Mouse (Mus musculus) cortical plate, adult 2 months (tissue): Measurements from ENCODE around the gene Polr3e. TPM values are rescaled to one million over a fixed set of nuclear protein-coding genes. Genes with fewer than 3 reads are reported as not detected.

ENCODE experiments used
- H3K27ac ChIP-seq: fragments of 200-500 bp; 2 replicates; pipeline ENCODE4 v1.5.1; 2012; ENCODE audit warnings: low read length, control low read depth, inconsistent platforms; ENCODE audit not compliant: insufficient read depth
- H3K4me1 ChIP-seq: fragments of 200-500 bp; 2 replicates; pipeline ENCODE4 v1.6.1; 2011; ENCODE audit warnings: low read length; ENCODE audit not compliant: control insufficient read depth, insufficient read depth
- H3K4me3 ChIP-seq: fragments of 200-500 bp; 2 replicates; pipeline ENCODE4 v1.5.1; 2011; ENCODE audit warnings: mild to moderate bottlenecking, low read length, control low read depth; ENCODE audit not compliant: insufficient read depth
- CTCF ChIP-seq: fragments of 200-500 bp; IDR thresholded peaks from 2 replicates; pipeline ENCODE4 v1.5.1; 2011; ENCODE audit warnings: mild to moderate bottlenecking, control low read depth, low read length; ENCODE audit not compliant: insufficient read depth; ENCODE audit errors: extremely low read depth
- POLR2A ChIP-seq: fragments of 200-500 bp; IDR thresholded peaks from 2 replicates; pipeline ENCODE4 v1.6.1; 2011; ENCODE audit warnings: mild to moderate bottlenecking, low read length, control low read depth; ENCODE audit not compliant: insufficient read depth; ENCODE audit errors: extremely low read depth
- polyA plus RNA-seq: library from polyadenylated mRNA; depleted of rRNA; stranded (reverse); fragments of >200 nt; gene quantifications from 2 replicates; pipeline ENCODE4 v1.2.3, GENCODE M21; 2012; rRNA removed

Gene Polr3e
- polyA plus RNA-seq, 1 experiment = 25.9 TPM

DNA sequence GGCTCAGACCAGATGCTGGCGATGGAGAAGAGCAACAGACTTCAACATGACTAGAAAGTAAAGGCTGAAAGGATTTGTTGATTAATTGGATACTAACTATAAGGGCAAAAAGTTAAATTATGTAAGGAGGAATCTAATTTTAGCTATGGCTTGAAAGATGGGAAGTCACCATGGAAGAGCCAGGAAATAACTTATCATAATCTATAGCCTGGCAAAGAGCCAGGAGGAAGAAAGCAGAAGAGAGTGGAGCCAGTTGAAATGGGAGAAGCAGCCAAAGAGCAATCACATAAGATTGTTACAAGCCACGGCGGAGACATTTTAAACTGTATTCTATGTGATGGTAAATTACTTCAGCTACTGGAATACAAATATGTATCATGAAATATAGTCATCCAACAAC is 56.5 kb downstream of the Polr3e start:
- Histone ChIP-seq H3K4me1 (peaks cover 1% of the 10 kb centered on the region; the same call in 1 of the 2 replicates), H3K27ac (no peak overlapping the region), H3K4me3 (no peak overlapping the region)
- TF ChIP-seq CTCF (no peak), POLR2A (no peak)

DNA sequence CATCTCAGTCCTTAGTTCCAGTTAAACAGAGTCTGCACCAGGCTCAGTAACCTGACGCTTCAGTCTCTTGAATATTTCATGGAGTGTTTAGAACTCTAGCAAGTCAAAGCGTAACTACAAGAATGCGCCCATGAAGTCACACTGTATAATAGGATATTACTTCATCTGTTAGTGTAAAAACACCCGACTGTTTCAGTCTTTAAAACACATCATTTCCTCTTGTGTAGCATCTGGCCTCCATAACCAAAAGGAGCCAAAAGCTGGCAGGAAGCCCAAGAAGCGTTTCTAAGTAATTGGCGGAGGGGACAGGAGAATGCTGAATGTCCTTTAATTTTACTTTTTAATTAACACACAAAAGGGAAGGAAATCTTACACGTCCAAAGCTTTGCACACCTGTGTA is 59.5 kb downstream of the Polr3e start:
- no peaks in the 10 kb centered on the region for H3K4me1 ChIP-seq
- no peak overlapping the region for H3K27ac ChIP-seq
- TF ChIP-seq CTCF (no peak), POLR2A (no peak)
- H3K4me3 ChIP-seq = no peak overlapping the region

DNA sequence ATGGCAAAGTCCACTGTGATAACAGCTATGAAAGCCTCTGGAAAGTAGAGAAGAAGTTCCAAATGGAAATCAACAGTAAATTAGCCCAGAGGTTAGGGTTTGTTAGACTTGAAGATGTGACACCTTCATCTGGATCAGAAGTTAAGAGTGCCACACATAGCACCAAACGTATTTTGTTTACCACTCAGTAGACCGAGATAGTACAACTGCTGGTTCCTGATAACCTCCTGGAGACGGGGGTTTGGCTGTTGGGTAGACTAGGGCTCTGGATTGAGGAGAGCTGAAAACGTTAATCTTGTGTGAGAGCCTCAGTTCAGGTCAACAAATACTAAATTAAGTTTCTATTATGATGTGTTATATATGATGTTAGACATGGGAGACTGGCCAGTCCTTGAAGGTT is 62.5 kb downstream of the Polr3e start:
- TF ChIP-seq CTCF = no peak
- TF ChIP-seq POLR2A = no peak
- Histone ChIP-seq H3K4me1 (no peaks in the 10 kb centered on the region), H3K4me3 (no peak overlapping the region), H3K27ac (no peak overlapping the region)

DNA sequence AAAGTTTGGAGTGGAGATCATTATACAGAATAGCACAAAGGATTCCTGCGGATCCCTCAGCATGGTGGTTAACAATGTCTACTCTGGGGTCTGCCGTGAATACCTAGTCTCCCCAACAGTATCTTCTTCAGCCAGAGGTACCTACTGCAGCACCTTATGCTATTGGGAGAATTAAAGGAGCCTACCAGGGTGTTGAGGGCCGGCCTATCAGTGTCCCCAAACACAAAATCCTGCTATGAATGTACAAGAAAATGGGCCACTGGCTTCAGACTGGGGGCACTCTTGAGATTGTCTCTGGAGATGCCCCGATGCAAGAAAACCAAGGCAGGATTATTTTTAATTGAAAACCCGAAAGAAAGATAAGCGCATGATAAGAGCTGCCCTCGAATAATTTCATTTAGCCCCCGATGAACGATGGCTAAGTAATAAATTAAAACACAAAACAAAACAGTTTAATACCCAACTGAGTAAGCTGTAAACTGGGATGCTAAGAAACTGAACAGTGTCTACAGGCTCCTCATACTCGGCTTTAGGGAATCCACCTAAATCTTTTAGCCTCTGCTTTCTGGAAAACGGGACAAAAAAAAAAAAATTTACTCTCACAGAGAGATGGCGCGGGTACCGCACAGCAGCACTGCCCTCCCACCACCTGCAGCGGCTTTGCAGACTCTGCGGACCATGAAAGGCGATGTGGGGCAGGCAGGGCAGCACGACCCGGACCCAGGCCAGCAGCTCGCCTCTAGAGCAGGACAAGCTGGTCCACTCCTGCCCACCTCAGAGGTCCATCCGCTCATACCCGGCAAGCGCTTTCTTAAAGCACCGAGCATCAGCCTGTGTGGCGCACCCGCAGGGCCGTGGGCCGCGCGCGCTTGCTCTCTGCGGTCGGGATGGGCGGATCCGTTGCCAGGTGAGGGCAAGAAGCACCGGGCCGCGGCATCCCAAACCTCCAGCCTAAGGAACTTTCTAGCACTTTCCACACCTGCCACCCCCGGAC is 63.7 kb downstream of the Polr3e start:
- H3K4me3 ChIP-seq = peak overlapping the region; percentile 57
- TF ChIP-seq CTCF (no peak), POLR2A (no peak)
- no peaks in the 10 kb centered on the region for H3K4me1 ChIP-seq
- no peak overlapping the region for H3K27ac ChIP-seq

DNA sequence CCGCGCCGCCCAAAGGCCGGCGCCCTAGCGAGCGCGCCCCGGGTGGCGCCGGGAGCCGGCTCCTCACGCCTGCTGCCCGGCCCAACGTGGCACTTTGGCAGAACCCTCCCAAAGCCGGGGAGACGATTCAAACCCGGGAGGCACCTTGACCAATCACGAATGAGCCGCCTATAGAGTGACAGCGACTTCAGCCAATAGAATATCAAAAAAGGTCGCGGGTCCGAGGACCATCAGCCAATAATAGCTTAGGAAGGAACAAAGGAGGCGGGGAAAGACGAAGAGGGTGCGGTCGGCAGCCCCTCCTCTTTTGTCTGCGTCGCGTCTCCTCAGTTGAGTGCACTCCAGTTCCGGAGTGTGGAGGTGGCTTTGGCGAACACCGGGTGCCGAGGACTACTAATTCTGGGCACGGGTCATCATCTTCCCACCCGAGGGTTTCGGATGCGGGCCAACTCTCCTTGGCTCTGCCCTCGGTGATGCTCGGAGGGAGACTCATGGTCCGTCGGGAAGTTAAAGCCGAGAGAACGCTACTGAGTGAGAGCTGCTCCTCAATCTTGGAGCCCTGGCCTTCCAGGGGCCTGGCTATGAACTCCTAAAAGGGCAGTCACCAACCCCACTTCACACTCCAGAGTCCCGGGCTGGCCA is 64.8 kb downstream of the Polr3e start, which contains the start of the genes Cdr2 and Mfsd13b:
Gene Cdr2 (minus strand): TSS at position 113 of the 642 bp plus-strand sequence.
Gene Mfsd13b (plus strand): TSS at position 310 of the 642 bp plus-strand sequence.
- Histone ChIP-seq H3K4me1 (no peaks in the 10 kb centered on the region), H3K27ac (no peak within 1 kb of the TSS), H3K4me3 (peak within 1 kb of the TSS; percentile 57)
- TF ChIP-seq CTCF = no peak
- TF ChIP-seq POLR2A = peak; percentile 63; the same call in 1 of the 2 replicates

DNA sequence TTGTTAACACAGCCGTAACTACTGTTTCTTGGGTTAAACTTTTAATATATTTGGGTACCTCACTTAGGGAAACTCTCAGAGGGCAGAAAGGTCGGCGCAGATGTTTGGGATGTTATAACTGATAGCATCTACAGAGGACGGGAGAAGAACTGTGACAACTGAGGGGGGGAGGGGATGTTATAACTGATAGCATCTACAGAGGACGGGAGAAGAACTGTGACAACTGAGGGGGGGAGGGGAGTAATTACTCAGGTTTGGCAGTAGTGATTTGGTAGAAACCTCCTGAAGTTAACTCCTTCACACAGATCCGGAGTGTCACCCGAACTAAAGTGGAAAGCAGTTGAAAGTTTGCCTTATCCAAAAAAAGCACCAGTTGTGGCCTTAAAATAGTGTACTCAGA is 65.4 kb downstream of the Polr3e start:
- Histone ChIP-seq H3K27ac (no peak overlapping the region), H3K4me3 (peak overlapping the region; percentile 57; the same call in 1 of the 2 replicates), H3K4me1 (no peaks in the 10 kb centered on the region)
- TF ChIP-seq CTCF (no peak), POLR2A (no peak)

DNA sequence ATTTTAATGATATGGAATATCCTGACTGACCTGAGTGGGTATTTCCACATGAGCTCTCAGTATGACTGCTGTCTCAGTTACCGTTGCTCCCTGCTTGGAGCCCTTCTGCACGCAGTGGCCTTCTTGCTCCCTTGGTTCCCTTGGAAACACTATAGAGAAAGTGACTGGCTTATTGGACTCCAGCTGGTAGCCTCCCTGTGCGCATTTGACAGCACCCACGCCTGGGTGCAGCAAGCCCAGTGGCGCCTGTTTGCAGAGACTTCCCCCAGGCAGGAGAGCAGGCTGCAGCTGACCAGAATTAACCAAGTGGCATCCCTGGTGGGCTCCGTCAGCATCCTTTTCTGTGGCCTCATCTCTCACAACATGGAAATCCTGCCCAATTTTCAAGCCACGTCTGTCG is 73.6 kb downstream of the Polr3e start:
- Histone ChIP-seq H3K27ac (no peak overlapping the region), H3K4me1 (no peaks in the 10 kb centered on the region), H3K4me3 (no peak overlapping the region)
- TF ChIP-seq CTCF = no peak
- no peak for TF ChIP-seq POLR2A

Other genes starting within 250 kb of the Polr3e start
- 0.17 and 0.25 TPM in 2 replicates for gene Pdzd9, start 247.4 kb upstream of the Polr3e start, polyA plus RNA-seq
- 37.0 and 38.8 TPM in 2 replicates for gene Mosmo, start 240.1 kb upstream of the Polr3e start, polyA plus RNA-seq
- gene Vwa3a, start 178.4 kb upstream of the Polr3e start, polyA plus RNA-seq = 10.3 and 13.4 TPM in 2 replicates
- gene Gm5737, start 105.4 kb upstream of the Polr3e start, polyA plus RNA-seq = not detected in 2 replicates
- 33.8 and 36.2 TPM in 2 replicates for gene Eef2k, start 74.9 kb upstream of the Polr3e start, polyA plus RNA-seq
- 14.6 and 17.5 TPM in 2 replicates for gene Cdr2, start 64.6 kb downstream of the Polr3e start, polyA plus RNA-seq
- 0.40 TPM in 2 replicates for gene Mfsd13b, start 64.8 kb downstream of the Polr3e start, polyA plus RNA-seq
- gene Mettl9, start 116.7 kb downstream of the Polr3e start, polyA plus RNA-seq = 53.1 and 55.7 TPM in 2 replicates
- 0.35 and 0.44 TPM in 2 replicates for gene Igsf6, start 156.8 kb downstream of the Polr3e start, polyA plus RNA-seq
- gene Otoa, start 163.9 kb downstream of the Polr3e start, polyA plus RNA-seq = 0.17 and 0.25 TPM in 2 replicates